Mouse (Mus musculus) heart, adult 18-20 months (tissue): ENCODE measurements at regions not wholly inside any gene's neighbourhood (a gene's known extent, or its start where the extent isn't known, plus 50 kb on each side); places are given as distances from the start of the nearest gene placed in this dataset.

ENCODE experiments used
- DNase-seq, 2 experiments: peaks; one replicate each; pipeline ENCODE4 v3.0.0; 2021 to 2022; ENCODE audit warnings: mixed read lengths in 1 of 2

DNA sequence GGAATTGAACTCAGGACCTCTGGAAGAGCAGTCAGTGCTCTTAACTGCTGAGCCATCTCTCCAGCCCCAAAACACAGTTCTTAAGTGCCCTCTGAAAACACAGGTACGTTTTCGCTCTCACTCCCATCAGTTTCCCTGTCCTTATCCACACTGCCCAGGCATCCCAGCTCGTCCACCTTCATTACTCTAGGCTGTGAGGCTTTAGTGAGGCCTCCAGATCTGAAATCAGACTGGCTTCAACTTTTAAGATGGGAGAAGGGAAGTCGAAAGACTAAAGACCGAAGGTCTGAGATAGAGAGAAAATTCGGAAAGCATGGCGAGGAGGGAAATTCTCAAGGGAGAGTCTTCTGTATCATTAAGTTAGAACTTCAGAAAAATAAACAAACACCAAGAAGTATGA lies 54.8 kb upstream of the Tet2 start:
- no peak for DNase-seq

DNA sequence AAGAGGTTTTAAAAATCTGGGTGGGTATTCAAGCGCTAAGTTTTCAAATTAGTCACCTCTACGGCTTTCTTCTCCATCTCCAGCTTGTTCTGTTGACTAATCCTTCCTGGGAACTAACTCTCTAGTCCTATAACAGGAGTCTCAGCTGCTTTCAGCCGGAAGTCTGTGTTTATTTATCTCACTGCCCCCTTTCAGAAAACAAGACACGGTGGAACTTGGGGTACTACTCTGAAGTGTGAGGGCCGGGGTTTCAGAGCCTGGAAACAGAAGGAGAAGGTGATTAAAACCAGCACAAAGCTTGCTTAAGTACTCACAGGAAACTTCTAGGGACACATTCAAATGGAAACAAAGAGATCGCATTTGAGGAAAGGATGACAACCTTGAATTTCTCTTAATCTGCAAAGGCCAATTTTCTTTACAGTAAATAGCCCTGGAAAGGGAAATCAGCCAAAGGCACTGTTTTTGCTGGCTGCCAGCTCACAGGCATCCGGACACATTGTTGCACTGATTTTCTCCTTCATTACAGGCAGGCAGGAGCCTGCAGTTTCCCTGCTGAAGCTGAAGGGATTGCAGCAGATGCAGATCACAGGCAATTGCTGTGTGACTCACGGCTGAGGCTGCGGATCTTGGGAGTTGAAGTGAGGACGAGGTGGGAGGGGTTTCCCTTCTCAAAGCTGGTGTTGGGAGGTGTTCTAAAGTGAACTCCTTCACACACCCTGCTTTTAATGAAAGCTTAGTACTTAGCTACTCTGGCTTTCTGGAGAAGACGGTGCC lies 55.7 kb upstream of the Tet2 start:
- DNase-seq: peak; percentile 70 to 81

DNA sequence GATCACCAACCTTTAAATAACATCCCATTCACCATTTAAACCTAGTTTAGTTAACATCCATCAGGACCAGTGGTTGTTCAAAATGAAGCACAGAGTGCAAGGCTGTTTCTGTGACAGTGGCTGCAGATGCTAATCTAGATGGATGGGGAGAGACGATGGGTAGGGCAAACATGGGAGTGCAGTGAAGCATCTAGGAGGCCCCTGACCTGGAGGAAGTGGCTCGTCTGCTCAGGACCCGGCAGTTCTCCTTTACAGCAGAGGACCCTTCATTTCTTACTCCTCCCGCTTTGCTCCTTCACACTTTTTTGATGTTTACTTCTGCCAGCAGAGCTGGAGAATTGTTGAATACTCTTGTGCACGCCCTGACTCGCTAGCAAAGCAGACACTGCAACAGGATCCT lies 60.5 kb upstream of the Tet2 start:
- DNase-seq: no peak

DNA sequence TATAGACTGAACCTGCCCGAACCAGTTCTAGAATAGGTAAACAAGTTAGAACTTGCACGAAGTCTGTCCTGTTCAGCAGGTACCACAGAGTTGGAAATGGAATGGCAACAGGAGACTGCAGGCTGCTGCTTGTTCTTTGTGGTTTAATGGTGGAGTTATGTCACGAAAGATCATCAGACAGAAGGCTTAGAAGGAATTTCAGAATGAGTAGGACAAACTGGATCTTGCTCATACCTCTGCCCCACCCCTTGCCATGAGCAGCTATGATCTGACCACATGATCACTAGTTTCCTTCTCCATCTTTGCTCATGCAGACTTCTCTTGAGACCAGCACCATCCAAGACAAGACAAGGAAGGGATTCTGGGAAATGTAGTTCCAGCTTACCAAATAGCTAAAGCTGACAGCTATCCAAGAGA lies 63.9 kb upstream of the Tet2 start:
- no peak for DNase-seq

DNA sequence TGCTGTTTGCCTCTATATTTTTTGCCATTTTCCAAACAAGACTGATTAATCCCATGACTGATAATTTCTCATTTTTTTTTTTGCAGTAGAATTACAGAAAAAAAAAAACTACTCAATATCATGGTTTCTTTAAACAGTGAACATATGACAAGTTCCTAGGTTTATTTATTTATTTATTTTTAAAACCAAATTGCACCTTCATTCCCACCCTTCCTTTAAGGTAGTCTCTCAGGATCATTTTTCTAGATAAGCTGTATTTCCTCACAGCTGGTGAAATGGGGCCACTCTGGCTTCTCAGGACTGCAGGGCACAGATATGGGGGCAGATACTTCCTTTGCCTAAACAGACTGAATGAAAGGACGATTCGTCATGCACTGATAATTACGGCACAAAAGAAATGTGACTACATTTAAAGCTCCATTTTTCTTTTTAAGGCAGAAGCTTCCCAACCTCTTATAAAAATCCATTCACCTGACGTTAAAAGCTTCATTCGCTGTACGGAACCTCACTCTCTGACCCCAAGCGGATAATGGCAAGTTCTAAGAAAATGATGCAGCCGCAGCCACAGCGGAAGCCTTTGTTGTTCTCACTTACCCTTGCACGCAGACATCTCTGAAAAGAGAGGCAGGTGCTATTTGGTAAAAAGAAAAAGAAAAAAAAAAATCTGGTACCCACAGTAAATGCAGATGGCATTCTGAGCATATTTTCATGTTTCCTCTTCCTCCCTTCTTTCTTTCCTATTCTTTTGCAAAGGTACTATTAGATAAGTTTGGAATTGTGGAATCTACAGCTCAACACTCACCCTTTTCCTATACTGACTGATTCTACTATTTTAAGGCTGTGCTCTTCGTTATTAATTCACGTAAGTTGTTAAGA lies 69.1 kb upstream of the Tet2 start:
- no peak for DNase-seq

DNA sequence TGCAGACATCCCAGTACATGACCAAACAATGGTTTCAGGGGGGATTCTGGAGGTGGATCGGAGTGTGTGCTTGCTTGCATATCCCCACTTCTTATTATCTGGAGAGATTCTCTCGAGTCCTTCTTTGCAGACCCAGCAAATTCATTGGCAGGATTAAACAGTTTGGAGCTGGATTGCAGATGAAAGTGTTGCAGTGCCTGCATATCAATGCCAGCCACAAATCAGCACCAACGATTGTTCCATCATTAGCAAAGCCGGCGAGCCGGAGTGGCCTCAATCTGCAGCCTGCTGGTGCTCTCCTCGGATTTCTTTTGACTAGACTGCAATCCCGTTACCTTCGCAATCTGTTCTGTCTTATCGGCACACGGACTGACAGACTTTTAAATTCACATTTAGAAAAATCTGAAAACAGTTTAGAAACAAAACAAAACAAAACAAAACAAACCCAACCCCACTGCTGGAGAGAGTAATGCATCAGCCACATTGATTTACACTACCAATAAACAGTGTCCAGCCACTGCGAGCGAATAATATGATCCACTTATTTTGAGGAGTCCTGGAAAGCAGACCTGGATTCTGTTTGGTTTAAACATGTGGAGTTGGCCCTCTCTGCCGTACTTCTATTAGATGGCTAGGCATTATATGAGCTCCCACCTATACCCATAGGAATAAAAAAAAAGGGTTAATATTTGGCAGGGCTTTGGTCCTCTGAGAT lies 69.9 kb upstream of the Tet2 start:
- peak; percentile 10 to 18 for DNase-seq

DNA sequence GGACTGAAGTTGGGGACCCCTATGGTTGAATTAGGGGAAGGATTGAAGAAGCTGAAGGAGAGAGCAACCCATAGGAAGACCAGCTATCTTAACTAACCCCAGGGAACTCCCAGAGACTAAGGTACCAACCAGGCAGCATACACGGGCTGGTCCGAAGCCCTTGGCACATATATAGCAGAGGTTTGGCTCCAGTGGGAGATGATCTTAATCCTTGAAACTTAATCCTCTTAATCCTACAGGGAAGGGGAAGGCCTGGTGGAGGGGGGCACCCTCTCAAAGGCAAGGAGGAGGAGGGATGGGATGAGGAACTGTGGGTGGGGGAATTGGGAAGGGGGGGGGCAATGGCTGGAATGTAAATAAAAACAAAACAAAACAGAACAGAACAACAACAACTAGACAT lies 72.1 kb upstream of the Tet2 start:
- no peak for DNase-seq

DNA sequence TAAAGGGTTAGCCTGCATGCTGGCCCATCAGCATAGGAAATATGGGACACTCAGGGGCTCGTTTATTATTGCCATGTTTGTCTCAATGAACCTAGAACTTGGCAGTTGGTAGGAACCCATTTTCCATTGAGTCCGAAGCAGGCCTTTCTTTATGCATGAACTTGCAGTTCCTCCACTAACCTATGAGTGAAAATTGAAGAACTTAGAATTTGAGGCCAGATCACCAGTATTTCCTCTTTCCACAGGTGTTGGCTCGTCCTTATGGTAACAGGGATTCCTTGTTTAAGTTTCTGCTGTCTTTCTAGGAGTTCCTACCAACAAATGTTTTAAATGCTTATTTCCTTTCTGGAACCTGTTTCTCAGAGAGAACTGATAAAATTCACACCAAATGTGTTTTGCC lies 73.6 kb upstream of the Tet2 start:
- DNase-seq: no peak

DNA sequence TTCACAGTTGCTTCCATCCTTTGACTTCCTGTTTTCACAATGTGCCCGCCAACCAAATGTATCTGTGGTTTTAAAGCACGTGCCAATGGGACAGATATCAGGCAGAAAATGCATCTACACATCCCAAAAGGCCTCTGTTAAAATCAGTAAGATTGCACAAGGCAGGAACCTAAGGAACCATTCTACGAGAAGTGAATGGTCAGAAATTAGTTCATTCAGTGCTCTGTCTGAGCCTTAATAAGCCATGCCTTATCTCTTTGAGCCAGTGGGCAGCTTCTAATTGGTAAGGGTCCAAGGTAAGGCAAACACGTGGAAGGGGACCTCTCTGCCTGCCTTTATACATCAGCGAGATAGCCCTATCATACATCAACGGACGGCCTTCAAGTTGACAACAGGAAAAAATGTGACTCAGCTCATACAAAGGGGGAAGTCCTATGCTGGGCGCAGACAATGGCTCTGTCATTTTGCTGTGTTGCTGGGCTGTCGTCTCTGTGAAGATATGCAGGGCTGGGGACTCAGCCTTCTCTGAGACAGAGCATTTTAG lies 78.3 kb upstream of the Tet2 start:
- peak; percentile 18 to 37 for DNase-seq

DNA sequence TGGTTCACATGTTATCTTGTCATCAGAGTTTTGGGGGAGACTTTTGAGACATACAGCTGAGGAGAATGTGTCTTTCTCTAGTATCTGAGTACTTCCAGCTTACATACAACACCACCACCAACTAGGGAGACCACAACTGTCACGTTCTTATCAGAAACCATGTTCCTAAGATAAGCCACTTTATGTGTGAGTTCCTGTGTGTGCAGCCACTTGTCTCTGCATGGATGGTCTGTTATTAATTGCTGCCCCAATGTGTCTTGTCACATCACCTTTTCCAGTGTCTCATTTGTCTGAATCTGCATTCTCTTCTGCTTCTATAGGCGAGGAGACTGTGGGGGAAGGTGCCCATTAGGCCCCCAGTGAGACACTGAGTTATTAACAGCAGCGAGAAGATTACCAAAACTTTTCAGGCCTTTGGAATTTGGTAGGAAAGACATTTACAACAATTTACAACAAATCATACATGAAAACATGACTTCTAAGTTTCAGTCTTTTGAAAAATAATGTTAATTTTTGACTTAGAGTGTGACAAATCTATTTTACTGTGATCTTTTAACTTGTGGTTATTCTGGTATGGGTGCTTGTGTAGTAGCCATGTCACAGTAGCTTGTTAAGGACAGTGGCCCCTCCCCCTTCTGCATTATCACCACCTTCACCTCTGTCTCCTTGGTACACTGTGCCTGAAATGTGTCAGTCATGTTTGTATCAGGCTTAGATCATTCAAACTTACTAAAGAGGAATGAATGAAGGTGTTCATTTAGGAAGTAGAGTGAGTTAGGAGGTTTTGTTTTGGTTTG lies 79.3 kb upstream of the Tet2 start:
- DNase-seq: no peak

DNA sequence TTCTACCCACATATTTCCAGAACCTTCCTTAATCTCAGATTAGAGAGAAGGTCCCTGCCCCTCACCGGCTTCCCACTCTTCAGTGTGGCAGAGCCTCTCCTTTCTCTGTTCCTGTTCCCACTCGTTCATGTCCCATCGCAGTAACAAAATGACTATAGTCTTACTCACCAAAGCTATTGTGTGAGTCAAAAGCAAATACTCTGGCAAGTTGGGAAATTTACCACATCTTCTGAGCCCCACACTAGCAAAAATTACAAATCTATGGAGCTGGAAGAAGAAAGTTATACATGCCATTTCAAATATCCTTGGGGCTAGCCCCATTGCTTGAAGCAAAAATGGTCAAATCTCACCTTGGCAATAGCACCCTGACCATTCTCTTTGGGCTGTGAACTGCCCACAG lies 80.1 kb upstream of the Tet2 start:
- no peak for DNase-seq

DNA sequence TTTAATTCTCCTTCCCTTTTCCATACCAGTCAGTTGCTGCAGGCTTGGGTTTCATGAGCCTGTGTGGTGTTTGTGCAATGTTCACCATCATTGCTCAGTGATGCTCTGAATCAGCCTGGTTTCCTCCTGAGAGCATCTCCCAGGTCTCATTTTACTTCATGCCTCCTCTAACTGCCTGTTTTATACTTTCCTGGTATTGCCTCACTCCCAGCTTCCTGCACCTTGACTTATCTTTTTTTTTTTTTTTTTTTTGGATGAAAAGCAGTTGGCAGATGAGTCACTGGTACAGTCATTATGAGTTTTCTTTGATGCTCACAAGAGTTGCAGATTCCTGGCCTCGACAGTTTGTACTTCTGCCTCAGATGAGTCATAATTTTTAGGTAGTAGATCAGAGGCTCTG lies 81.5 kb upstream of the Tet2 start:
- DNase-seq: no peak

DNA sequence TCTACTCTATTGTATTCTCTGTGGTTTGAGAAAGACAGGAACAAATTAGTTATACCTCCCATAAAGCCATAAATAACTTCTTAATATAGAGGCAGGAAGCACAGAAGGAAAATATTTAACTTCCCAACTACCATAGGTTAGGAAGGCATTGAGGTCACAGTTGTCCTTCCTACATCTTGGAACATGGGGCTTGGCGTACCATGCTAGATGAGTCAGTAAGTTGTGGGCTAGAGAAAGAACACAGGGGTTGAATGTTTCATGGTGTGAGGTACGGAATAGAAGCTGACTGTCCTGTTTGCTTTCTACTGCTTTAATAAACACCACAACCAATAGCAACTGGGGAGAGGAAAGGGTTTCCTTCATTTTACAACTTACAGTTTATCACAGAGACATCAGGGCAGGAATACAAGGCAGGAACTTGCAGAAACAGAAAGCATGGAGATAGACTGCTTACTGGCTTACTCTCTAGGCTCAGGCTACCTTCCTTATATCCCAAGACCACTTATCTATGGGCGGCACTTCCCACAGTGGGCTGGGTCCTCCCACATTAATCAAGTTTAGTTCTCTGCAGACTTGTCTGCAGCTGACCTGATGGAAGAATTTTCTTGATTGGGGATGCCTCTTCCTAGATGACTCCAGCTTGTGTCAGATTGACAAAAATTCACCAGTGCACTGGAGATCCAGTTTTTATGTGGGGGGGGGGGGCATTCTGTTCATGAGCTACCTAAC lies 82.3 kb upstream of the Tet2 start:
- no peak for DNase-seq

DNA sequence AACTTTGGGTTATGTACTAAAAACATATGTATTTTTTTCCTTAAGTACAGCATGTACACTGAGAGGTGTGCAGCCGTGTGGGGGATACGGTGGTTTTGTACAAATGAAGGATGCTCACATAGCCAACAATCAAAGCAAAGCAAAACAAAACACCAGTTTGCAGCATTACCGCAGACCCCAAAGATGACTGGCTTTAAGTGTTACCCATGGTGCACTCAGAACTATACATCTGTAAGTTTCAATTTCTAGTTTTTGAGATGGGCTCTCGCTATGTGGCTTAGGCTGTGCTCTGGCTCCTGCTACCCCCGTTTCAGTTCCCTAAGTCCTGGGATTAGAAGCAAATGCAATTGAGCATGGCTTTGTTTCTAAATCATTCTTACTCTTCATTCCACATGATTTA lies 89.4 kb upstream of the Tet2 start:
- DNase-seq: no peak

DNA sequence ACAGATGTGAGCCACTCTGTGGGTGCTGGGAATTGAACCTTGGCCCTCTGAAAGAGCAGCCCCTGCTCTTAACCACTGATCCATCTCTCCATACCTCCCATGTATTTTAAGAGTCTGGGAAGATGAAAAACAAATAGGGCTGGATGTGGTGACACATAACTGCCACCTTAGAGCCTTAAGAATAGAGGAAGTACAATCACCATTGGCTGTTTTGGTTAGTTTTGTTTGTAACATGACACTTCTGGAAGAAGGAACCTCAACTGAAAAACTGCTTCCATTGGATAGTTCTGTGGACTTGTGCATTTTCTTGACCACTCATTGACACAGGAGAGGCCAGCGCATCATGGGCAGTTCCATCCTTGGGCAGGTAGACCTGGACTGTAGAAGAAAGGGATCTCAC lies 100.7 kb upstream of the Tet2 start:
- DNase-seq: no peak

DNA sequence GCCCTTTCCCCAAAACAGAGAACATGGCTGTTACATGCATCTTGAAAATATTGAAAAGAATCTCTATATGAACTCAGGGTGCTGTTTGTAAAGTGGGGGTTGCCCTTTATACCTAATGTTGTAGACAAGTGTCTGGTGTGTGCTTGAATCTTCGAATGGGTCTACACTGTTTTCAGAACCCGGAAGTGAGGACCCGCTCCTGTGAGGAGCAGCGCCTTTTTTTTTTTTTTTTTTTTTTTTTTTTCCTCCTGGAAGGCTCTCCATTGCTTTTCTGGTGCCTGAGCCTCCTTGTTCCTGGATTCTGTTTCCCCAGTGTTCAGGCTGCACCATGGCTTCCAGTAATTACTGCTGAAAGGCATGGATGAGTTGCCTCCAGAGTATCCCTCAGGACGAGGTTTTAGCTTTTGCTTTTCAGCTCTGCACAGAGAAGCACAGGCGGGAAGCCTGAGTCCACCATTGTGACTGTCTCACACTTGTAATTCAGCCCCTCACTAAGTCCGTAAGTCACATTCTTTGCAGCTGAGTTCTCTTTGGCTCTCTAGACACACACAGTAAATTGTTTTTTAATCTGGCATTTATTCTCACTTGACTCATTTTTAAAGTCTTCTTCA lies 101.6 kb upstream of the Tet2 start:
- DNase-seq: no peak

DNA sequence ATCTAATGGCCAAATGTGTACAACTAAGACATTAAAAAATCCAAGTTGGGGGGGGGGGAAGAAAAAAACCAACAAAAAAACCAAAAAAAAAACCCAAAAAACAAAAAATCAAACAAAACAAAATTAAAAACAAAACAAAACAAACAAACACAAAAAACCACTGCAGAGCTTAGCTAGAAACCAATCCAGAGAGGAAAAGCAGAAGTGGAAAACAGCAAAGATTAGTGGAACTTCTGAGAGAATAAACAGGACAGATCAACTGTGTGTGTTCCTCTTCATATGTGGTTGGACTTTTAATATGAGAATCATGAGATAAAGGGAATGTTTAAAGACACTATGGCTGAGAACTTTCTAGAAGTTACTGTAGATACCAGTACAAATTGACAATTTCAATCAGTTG lies 105.1 kb upstream of the Tet2 start:
- DNase-seq: no peak

DNA sequence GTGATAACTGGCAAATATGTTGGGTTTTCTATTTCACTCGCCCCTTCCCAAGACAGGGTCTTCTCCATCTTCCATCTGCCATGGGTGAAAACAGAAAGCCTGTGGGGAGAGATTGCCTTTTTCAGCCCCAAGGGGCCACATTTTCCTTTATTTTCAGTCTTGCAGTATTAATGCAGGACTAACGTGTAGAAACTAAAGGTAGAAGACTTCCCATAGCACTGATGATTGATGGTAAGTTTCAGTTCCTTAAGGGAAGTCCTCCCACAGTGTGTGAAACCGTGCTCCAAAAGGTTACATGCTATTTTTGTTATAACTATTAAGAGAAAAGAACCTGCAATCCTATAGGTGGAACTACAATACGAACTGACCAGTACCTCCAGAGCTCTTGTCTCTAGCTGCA lies 107.1 kb upstream of the Tet2 start:
- DNase-seq: no peak

DNA sequence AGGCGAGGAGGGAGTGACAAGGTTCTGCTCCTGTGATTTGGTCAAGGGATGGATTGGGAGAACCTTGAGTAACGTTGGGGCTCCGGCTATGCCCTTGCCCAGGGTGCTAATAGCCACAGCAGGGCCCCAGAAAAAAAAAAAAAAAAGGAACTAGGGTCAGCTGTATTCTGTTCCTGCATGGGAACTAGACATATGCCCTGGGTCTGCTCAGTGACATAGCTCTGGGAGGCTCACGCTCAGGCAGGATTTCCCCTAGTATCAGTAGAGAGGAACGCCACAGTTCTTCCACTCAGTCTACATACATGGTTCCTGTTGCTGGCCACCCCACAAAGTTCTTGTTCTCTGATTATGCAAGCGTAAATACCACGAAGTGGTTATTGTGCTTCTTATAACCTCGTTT lies 114.8 kb upstream of the Tet2 start:
- peak in 1 of 2 experiments; percentile 2 for DNase-seq

DNA sequence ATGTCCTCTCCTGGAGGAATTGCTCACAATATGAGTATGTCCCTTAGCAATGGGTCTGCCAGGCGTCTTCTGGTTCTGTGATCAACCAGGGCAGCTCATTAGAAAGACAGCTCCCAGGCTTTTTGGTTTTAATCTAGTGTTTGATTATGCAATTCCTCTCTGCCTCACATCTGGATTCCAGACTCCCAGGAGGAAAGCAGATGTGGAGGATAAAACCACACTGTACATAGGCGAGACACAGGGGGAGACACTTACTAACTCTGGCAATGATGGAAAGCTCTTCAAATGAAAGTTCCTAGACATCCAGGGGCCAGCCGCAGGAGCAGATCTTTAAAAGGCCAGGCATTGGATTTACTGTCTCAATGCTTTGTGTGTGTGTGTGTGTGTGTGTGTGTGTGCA lies 116.4 kb upstream of the Tet2 start:
- DNase-seq: no peak

DNA sequence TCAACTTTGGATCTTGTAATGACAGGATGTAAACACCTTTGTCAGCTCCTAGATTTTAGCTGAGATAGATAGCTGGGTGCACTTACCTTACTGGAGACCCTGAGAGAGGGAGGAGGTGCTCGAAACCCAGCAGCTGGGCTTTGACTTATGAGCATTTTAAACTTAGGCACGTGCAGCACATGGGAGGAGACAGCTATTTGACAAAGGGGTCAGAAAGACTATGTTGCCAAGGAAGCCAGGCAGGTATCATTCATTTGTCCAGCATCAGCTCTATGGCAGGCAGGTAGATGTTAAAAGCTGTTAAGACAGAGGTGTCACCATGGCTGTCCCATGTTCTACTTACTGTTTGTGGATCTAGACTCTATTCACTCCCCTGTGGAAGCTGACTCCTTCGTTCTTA lies 120.0 kb upstream of the Tet2 start:
- DNase-seq: no peak
